Mouse (Mus musculus) cerebellum, postnatal 10 days (tissue): ENCODE results near the gene Pold3.

Experiments
- DNase-seq, 2 experiments: peaks; one replicate each; pipeline ENCODE4 v3.0.0; 2021; ENCODE audit warnings: mixed read lengths in 2 of 2

Gene Pold3

GRCm38 (mm10) chr7:100121376-100121789 is at the start of gene Pold3:
Pold3 (minus strand) TSS chr7:100121565.
- peak; percentile 99 for DNase-seq

- DNase-seq: no peak
Measured at GRCm38 (mm10) chr7:100170756-100171155, 49.4 kb upstream of the Pold3 start.

DNA sequence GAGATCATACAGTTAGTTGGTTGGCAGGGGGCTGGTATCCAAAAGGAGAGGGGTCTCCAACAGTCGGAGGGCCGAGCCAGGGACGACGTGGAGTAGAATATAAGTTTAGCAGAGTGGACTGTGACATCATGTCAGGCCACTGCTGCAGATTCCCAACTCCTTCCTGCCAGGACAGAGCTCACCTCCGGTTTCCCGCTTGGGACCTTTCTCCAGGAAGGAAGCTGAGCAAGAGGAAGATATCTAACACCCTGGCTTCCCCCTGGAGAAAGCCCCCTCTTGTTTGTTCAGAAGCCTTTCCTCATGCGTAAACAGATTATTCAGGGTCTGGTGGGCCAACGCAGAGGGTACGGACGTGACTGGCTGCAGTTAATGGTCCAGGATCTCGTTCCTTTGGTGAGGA is 47.3 kb upstream of the Pold3 start:
- no peak for DNase-seq

GRCm38 (mm10) chr7:100163506-100163905 is 42.1 kb upstream of the Pold3 start:
- no peak for DNase-seq

DNA sequence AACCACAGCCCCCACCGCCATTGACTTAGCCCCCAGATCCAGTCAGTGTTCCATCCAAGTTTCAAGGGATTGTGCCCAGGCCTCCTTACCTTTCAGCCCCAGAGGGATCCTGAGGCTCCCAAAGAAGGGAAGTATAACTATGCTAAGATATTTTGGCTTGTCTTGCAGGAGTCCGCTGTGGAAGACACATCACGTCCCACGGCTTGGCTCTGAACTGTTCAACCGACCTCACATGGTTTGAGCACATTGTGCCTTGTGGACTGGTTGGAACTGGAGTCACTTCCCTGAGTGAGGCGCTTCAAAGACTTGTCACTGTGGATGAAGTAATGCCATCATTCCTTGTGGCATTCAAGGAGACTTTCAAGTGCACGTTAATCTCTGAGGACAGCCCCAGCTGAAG is 38.6 kb upstream of the Pold3 start:
- no peak for DNase-seq

- DNase-seq: peak; percentile 92 to 96
Measured at GRCm38 (mm10) chr7:100159105-100159841, 37.9 kb upstream of the Pold3 start, which contains the start of gene Lipt2. Lipt2 (plus strand) TSS chr7:100159277.

GRCm38 (mm10) chr7:100157669-100158068 is 36.3 kb upstream of the Pold3 start:
- DNase-seq: no peak

GRCm38 (mm10) chr7:100150626-100151025 is 29.3 kb upstream of the Pold3 start:
- no peak for DNase-seq

DNA sequence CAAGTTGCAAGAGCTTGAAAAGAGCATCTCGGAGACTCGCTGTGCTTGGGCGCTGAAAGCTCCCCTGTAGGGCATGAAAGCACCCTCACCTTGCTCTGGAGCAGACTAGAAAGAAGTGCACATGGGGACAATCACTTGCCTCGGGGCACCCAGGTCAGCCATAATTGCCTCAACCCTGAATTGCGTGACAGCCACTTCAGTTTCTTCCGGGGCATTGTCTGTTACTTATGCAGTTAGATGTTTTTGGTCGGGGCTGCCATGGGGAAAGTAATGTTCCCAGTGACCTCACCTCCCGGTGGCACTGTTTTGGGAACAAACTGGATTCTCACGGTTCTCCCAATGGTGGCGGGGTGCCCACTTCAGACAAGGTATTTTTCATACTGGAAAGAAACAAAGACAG is 28.7 kb upstream of the Pold3 start:
- DNase-seq: no peak

DNA sequence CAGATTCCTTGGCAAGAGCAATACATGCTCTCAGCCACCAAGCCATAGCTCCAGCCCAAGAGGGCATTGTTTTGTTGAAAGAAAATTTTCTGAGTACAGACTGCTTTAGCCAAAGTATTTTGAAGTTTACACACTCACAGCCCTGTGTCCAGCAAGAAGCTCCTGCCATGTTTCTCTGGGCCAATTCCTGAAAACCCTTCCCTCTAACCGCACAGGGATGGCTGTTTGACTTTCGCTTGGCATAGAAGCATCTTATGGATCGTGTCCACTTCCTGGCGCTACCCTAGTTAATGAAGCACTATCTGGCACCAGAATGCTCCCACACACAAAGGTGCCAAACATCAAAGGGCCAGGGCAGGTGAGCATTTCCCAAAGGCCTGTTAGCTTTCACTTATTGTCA is 27.2 kb upstream of the Pold3 start:
- DNase-seq: peak; percentile 19 to 25

DNA sequence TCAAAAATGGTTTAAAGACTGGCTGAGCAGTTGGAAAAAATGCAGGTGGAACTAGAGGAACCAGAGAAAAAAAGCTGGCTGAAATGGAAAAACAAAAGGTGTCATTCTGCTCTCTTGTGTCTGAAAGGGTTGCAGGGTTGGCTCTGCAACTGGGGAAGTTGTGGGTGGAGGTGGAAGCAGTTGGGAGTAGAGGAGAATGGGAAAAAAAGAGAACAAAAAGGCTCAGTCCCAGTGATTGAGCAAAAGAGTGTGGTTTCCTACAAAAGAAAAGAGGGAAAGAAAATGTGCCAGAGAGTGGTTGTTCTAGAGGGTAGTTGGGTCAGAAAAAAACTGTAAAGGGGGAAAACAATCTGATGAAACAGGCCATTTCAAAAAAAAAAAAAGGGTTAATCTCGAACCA is 19.2 kb upstream of the Pold3 start:
- DNase-seq: no peak

DNA sequence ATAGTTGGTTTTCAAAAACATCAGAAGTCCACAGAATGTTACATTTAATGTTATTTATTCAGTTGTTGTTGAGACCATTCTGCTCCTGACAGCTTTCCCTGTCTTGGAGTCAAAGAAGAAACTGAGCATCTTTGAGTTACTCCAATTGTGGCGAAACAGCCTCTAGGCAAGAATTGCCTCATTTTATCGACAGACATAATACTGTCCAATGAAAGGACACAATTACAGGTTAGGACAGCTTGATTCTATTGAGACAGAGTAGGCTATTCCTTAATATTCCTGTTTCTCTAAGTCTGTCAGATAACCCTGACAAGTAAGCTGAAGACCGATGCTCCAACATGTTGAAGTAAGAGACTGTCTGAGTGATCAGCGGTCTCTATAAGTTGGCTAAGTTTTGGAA is 16.7 kb upstream of the Pold3 start:
- no peak for DNase-seq

- no peak for DNase-seq
Measured at GRCm38 (mm10) chr7:100137038-100137437, 15.7 kb upstream of the Pold3 start.

GRCm38 (mm10) chr7:100132379-100132778 is 11.0 kb upstream of the Pold3 start:
- DNase-seq: no peak

DNA sequence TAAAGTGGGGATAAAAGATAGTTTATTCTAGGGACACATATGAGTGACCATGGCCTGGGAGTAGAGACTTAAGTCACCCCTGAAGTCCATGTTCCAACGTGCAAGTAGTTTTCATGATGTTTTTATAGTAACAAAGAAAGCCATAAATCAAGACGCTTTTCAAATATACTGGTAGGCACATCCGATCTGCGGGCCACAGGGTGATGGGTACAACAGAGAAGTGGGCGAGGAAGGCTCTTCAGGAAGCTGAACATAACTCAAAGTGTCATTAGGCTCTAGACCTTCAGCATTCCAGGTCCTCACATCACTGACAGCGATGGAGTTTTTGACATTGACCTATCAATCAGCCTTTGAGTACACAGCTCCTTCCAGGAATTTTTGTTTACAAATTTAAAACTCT is 9.2 kb upstream of the Pold3 start:
- DNase-seq: no peak

- no peak for DNase-seq
Measured at GRCm38 (mm10) chr7:100128262-100129041, 7.1 kb upstream of the Pold3 start.

- no peak for DNase-seq
Measured at GRCm38 (mm10) chr7:100126514-100126913, 5.1 kb upstream of the Pold3 start.

DNA sequence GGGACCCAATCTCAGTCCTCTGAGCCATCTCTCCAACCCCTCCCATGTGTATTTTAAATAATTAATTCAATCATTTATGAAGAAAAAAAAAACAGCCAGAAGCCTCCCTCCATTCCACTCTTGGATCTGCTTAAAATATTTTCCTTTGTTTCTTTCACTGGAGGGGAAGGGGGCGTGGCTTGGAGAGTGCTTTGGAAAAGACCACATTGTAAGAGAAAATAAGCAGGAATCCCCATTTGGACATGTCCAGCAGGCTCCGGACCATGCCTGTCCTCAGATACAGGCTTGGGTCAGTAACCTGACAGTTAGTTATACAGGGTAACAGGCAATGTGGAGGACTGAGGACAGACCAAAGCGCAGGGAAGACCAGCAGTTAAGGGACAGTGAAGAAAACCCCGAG is 3.8 kb upstream of the Pold3 start:
- no peak for DNase-seq

DNA sequence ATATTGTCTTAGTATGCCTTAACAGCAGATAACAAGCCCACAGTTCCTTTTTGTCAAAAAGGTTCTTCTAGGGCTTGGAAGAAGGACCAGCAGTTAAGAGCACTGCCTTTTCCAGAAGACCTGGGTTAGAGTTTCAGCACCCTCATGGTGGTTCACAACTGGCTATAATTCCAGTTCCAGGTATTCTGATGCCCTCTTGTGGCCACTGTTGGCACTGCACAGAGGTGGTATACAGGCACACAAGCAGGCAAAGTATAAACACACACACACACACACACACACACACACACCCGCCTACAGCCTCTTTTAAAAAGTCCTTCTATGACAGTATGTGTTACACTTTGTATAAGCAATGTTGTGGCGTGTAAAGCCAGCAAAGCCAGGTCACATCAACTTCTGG is 2.8 kb upstream of the Pold3 start:
- peak; percentile 43 to 61 for DNase-seq

DNA sequence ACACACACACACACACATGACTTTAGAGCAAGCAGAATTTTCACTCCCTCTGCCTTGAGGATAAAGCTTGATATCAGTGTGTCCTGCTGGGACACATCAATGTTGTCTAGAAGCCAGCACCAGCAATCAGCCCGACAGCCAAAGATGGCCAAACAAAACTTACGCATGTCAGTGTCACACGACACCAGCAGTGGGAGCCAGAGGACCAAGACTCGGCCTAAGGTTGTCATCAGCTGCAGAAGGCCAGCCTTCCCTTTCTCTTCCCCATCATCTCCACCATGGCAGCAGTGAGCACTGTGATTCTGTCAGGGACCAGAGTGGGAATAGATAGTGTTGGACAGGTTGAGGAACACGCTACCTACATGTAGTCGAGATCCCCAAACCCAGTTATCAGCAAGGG is 2.1 kb upstream of the Pold3 start:
- DNase-seq: peak; percentile 64 to 65

DNA sequence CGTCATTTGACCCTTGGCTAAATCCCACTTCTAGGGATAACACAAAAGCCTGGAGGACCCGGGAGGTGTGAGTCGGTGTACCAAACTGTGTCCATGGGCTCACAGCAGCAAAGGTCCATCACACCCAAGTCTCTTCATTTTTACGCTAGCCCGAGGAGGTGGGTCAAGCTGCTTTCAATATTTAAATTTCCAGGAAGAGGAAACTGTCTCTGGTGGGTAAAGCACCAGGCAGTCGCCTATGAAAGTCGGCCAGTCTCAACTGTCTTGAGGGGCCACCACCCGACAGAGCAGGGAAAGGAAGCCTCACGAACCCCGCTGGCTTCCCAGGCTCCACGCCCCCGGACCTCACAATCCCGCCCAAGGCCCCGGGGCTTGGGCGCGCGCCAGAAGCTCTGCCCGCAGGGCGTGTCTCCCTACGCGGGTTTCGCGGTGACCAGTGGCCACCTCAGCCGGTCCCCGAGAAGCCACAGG is 539 bp downstream of the Pold3 start:
- peak; percentile 74 to 75 for DNase-seq

- DNase-seq: no peak
Measured at GRCm38 (mm10) chr7:100114279-100114678, 7.1 kb downstream of the Pold3 start.

- no peak for DNase-seq
Measured at GRCm38 (mm10) chr7:100113821-100114220, 7.5 kb downstream of the Pold3 start.

GRCm38 (mm10) chr7:100111506-100111905 is 9.9 kb downstream of the Pold3 start:
- no peak for DNase-seq
